Mouse (Mus musculus) c-Kit-positive CD71-negative TER-119-negative erythroid progenitor cells, embryonic 14.5 days (primary cell): Measurements from ENCODE around the gene Atp5g3.
"Not testable (repeated sequence)": the region's sequence is repeated elsewhere in the genome, so short reads cannot be mapped to it uniquely, and the experiment has no call there.

Experiments used
- DNase-seq: peaks from one replicate; pipeline ENCODE4 v3.0.0-alpha.2; 2013; ENCODE audit warnings: low read depth

The Atp5g3 gene

GRCm38 (mm10) chr2:73896919-73897318 is 14.2 kb downstream of the Atp5g3 start:
- not testable (repeated sequence) for DNase-seq

GRCm38 (mm10) chr2:73893473-73894270 is 17.5 kb downstream of the Atp5g3 start:
- no peak for DNase-seq

- peak; percentile 99 for DNase-seq
These were observed 18.4 kb downstream of the Atp5g3 start, which contains the start of gene Atf2 for GRCm38 (mm10) chr2:73892464-73893296. Gene Atf2, minus strand, starts transcription at chr2:73892639.

GRCm38 (mm10) chr2:73891701-73892463 is 19.2 kb downstream of the Atp5g3 start:
- no peak for DNase-seq

- no peak for DNase-seq
These were observed 25.1 kb downstream of the Atp5g3 start for GRCm38 (mm10) chr2:73885997-73886396.

- no peak for DNase-seq
These were observed 33.2 kb downstream of the Atp5g3 start for GRCm38 (mm10) chr2:73877891-73878290.

- no peak for DNase-seq
These were observed 43.2 kb downstream of the Atp5g3 start for GRCm38 (mm10) chr2:73867764-73868487.

GRCm38 (mm10) chr2:73860046-73860624 is 51.0 kb downstream of the Atp5g3 start:
- DNase-seq = no peak
